Mouse (Mus musculus) adrenal gland, adult 2 months (tissue): ENCODE results near the gene R3hdm1. TPM values are rescaled to one million over a fixed set of nuclear protein-coding genes. Genes with fewer than 3 reads are reported as not detected.

Experiments
- DNase-seq: peaks from one replicate; pipeline ENCODE4 v3.0.0; 2021
- long read RNA-seq: library from polyadenylated mRNA; stranded (forward); transcript quantifications from one replicate; pipeline ENCODE4 v2.0.0, GENCODE M21; 2021
- polyA plus RNA-seq: library from polyadenylated mRNA; depleted of rRNA; stranded (reverse); fragments of >200 nt; gene quantifications from 2 replicates; pipeline ENCODE4 v1.2.3, GENCODE M21; 2012; rRNA removed
- total RNA-seq, 2 experiments: library from RNA; stranded (reverse); gene quantifications; 2 replicates each; pipeline ENCODE4 v1.2.3; 2021

Gene R3hdm1
- 10 to 100 TPM; 61.0 to 70.2 TPM for total RNA-seq
- 56.1 and 77.6 TPM in 2 replicates for polyA plus RNA-seq
- long read RNA-seq, partial matches to known transcripts: 1 of 3 reads
- long read RNA-seq, other reads (novel, unspliced or antisense): 1 of 3 reads

DNA sequence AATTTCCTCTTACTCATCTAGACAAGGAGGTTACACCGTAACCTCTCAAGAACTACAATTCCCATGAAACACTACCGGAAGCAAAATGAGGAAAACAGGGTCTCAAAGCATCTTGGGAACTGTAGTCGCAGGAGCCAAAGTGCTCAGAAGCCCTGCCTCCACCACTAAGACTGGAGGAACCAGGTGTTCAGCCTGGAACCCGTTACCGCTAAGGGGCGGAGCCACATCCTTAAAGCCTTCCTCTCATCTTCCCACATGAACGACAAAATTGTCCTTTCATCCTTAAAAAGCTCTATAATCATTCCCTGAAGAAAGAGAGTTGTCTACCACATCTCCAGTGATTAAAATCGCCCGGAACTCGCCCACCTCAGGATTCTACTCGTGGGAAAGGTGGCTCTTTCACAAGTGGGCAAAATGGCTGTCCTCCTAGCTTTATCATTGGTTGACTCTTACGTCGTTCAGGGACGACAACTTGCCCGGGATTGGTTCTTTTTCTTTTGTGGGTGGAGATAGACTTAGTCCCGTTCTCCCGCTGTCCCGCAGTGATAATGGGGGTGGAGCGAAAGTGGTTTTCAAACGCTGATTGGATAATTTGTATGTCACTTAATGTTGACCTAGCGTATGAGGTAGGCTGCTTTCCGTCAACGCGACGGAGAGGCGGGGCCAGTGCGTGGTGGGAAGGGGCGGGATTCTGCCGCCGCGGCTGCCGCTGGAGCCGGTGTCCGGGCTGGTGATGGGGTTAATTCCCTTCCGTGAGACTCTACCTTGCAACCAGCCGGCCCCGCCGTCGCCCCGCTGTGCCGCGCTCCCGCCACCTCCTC is at the start of gene R3hdm1, which contains the start of gene Zranb3:
R3hdm1 (plus strand) TSS at position 661 of the 821 bp plus-strand sequence.
Zranb3 (minus strand) TSS at position 407 of the 821 bp plus-strand sequence.
- peak; percentile 98 for DNase-seq

DNA sequence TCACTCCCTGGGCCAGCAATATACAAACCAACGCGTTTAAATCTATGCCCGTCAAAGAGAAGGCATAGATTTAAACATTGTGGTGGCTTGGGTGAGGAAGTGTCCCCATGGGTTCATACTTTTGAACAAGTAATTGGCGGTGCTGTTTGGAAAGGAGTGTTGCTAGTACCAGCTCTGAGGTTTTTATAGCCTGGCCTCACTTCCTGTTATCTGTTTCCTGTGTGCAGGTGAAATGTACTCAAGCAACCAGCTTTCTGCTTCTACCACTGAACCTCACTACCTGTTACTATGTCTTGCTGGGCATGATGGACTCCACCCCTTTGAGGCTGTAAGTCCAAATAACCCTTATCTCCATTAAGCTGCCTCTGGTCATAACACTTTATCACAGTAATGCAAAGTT is 45.8 kb upstream of the R3hdm1 start:
- DNase-seq: no peak

GRCm38 (mm10) chr1:128058625-128059024 is 44.5 kb upstream of the R3hdm1 start:
- DNase-seq: no peak

DNA sequence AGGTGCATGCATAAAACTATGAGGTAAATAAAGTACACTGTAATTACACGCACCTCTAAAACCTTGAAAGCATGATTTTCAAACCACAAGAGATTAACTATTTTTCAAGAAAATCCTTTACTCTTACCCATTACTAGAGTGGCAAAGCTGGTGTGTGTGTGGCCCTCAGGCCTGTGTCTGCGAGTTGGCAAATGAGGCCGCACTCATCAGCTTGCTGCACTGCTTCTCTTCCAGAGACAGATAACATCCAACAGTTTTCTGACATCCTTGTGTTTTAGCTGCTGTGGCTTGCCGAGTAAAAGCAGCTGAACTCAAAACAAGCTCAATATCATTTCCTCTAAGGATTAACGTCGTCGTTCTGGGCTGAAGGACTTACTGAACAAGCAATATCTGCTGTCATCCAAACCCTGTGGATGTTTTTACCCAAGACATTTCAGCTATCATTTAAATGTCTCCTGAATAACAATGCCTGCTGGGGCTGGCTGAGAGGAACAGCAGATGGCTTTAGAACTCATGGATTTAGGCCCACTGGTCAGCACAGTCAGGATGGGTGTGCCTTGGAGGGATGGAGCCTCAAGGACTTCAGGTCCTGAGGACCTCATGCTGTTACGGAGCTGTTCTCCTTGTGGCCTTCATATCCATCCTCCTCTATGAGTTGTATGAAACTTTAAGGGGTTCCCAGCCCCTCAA is 42.3 kb upstream of the R3hdm1 start:
- no peak for DNase-seq

- no peak for DNase-seq
Observed at GRCm38 (mm10) chr1:128061401-128061800, 41.7 kb upstream of the R3hdm1 start.

DNA sequence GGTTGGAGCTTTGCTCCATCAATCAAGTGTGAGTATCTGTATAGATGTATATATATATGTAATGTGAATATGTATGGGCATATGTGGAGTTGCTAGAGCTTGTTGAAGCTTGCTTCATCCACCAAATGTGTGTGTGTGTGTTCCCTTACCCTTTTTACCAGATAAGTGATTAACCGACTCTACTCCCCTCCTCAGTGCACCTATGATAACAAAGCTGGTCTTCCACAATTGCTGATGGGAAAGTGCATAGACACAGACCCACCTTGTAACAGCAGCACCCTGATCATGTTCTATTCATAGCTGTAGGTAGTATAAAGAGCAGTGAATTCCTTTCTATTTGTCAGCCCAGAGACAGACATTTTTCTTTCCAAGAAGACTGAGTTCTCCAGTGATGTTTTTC is 40.9 kb upstream of the R3hdm1 start:
- DNase-seq: no peak

GRCm38 (mm10) chr1:128064716-128065115 is 38.4 kb upstream of the R3hdm1 start:
- DNase-seq: peak; percentile 19

DNA sequence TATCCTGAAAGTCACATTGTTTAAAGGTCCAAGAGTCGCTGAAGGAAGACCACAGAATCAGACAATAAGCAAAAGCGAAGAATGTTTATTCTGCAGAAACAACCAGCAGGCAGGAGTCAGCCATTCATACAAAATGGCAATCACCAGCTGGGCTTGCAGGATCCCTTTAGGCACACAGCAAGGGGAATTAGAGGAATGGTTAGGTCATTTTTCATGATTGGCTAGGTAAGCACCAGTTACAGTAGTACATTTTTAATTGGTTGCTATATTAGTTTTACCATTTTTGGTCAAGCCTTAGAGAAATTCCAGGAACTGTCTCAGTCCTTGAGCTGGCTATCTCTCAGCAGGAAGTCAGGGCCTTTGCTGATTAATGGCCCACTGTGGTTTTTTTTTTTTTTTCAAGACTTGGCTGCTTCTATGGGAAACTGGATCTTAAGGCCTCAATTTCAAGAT is 34.1 kb upstream of the R3hdm1 start:
- DNase-seq: peak; percentile 31

GRCm38 (mm10) chr1:128070003-128070402 is 33.1 kb upstream of the R3hdm1 start:
- DNase-seq: no peak

GRCm38 (mm10) chr1:128073051-128073450 is 30.1 kb upstream of the R3hdm1 start:
- DNase-seq: no peak

GRCm38 (mm10) chr1:128076791-128077479 is 26.2 kb upstream of the R3hdm1 start:
- no peak for DNase-seq

GRCm38 (mm10) chr1:128077788-128078187 is 25.3 kb upstream of the R3hdm1 start:
- DNase-seq: no peak

DNA sequence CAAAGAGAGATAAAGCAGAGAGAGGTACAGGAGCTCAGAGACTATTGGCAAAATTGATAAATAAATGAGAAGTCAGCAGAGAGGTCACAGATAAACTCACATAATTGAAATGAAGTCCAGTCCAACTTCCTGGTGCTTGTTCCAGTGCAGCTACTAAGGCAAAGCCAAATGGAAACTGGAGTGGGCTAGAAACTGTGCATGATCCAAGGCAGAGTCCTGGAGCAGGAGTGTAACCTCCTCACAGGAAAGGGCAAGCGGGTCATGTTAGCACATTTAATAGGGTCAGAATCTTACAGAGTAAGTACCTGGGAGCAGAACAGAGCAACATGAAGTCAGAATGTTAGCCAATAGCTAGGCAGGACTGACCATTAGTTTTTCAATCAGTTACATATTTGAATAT is 24.5 kb upstream of the R3hdm1 start:
- DNase-seq: no peak

GRCm38 (mm10) chr1:128080936-128081696 is 22.0 kb upstream of the R3hdm1 start:
- DNase-seq: peak; percentile 33

DNA sequence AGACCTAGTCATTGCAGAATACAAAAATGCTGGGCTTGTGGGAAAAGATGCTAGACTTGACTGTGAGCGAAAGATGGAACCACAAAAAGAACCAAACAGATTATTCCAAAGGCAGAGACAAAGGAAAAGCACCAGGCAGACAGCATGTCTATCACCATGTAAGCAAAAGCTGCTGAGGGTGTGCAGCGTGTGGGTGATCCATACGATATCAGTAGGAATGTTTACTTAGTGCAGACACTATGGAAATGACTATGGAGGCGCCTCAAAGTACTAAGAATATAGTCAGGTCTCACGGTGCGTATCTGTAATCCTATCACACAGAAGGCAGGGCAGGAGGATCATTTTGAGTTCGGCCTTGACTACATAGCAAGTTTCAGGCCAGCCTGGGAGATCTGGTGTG is 21.2 kb upstream of the R3hdm1 start:
- no peak for DNase-seq

DNA sequence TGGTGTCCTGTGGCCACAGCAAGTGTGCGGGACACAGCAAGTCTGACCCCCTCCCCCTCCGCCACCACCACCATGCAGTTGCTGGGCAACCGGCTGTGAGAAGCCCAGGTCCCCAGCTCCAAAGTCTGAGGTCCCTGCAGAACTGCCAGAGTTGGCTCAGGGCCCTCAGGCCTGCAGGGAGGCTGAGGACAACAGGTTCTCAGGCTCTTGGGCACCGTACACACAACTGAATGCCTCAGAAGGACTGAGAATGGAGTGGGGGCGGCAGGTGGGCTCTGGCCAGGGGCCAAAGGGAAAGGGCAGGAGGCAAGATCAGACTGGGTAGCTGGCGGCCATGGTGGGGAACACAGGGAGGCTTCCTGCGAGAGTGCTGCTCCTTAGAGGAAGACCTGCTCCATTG is 20.3 kb upstream of the R3hdm1 start:
- peak; percentile 7 for DNase-seq

- DNase-seq: no peak
Observed at GRCm38 (mm10) chr1:128094686-128095085, 8.4 kb upstream of the R3hdm1 start.

DNA sequence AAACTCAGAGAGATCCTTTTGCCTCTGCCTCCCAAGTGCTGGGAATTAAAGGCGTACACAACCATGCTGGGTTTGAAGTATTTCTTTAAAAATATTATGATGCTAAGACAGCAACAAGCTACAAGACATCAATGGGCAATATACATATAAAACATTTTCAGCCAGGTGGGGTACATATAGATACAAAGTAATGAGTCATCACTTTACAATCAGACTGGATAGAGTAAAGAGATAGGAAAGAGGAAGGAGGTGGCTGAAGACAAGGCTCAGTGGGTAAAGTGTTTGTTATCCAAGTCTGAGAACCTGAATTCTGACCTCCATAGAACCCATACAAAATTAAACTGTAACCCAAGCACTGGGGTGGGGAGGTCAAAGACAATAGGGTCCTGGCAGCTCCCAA is 4.8 kb upstream of the R3hdm1 start:
- no peak for DNase-seq

GRCm38 (mm10) chr1:128102251-128102640 is 855 bp upstream of the R3hdm1 start:
- DNase-seq: no peak

DNA sequence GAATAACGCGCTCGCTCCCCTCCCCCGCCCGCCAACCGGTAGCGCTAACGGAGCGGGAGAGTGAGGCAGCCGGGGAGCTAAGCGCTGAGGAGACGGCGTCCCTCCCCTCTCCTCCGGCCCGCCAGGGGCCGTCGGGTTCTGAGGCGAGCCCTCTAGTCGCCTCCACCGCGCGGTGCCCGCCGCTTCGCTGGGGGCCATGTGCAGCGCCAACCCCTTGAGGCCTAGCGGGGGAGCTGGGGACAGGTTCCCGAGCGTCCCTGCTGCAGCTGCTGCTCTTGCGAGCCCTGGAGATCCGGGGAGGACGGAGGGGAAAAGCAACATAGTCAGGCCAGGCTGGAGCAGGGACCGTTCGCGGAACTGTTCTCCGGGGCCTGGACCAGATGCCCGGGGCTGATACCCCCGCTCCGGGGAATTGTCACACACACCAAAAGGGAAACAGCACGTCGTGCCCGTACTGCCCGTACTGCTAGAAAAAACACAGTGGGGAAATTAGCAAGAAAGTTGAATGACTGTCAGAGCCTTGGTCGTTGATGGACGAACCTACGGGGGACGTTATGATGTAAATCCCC is 503 bp downstream of the R3hdm1 start:
- DNase-seq: no peak

- DNase-seq: no peak
Observed at GRCm38 (mm10) chr1:128120913-128121627, 18.0 kb downstream of the R3hdm1 start.
